Mouse (Mus musculus) midbrain, embryonic 15.5 days (tissue): ENCODE measurements around the gene Pknox1. TPM values are rescaled to one million over a fixed set of nuclear protein-coding genes. Genes with fewer than 3 reads are reported as not detected.

Experiments used
- ATAC-seq: fragments of 200-750 bp; cut with Nextera tagmentation; replicated peaks from 2 replicates; pipeline ENCODE4 v1.8.0; 2017; ENCODE audit warnings: moderate TSS enrichment
- H3K27ac ChIP-seq: fragments of 300-500 bp; sonication (generic); 2 replicates; pipeline ENCODE4 v1.5.1; 2015; ENCODE audit warnings: mild to moderate bottlenecking, inconsistent platforms
- H3K27me3 ChIP-seq: fragments of 300-500 bp; sonication (generic); replicated peaks from 2 replicates; pipeline ENCODE4 v1.6.1; 2015; ENCODE audit warnings: inconsistent platforms
- H3K36me3 ChIP-seq: fragments of 300-500 bp; sonication (generic); replicated peaks from 2 replicates; pipeline ENCODE4 v1.6.1; 2015; ENCODE audit warnings: inconsistent platforms
- H3K4me1 ChIP-seq: fragments of 300-500 bp; sonication (generic); 2 replicates; pipeline ENCODE4 v1.6.1; 2015; ENCODE audit warnings: inconsistent platforms
- H3K4me2 ChIP-seq: fragments of 300-500 bp; sonication (generic); 2 replicates; pipeline ENCODE4 v1.6.1; 2015; ENCODE audit warnings: inconsistent platforms, mild to moderate bottlenecking, moderate library complexity
- H3K4me3 ChIP-seq: fragments of 300-500 bp; sonication (generic); 2 replicates; pipeline ENCODE4 v1.5.1; 2015; ENCODE audit warnings: mild to moderate bottlenecking, inconsistent platforms
- H3K9ac ChIP-seq: fragments of 300-500 bp; sonication (generic); 2 replicates; pipeline ENCODE4 v1.6.1; 2015; ENCODE audit warnings: mild to moderate bottlenecking, inconsistent platforms
- H3K9me3 ChIP-seq: fragments of 300-500 bp; sonication (generic); 2 replicates; pipeline ENCODE4 v1.6.1; 2016; ENCODE audit warnings: inconsistent platforms
- WGBS: fragments of 180-500 bp; shearing (Covaris S2); methylation state at CpG from one replicate; pipeline ENCODE4 v1.1.7; 2015; ENCODE audit warnings: mixed read lengths; 5-methylcytosine and 5-hydroxymethylcytosine counted together
- polyA plus RNA-seq: library from polyadenylated mRNA; unstranded; fragments of >200 nt; fragmentation: Nextera tagmentation; extraction: Ambion mirVana; gene quantifications from 2 replicates; pipeline ENCODE4 v1.2.1, GENCODE M21; 2015

Pknox1 gene
- polyA plus RNA-seq, 1 experiment from 2014 or later, result 21.6 TPM

DNA sequence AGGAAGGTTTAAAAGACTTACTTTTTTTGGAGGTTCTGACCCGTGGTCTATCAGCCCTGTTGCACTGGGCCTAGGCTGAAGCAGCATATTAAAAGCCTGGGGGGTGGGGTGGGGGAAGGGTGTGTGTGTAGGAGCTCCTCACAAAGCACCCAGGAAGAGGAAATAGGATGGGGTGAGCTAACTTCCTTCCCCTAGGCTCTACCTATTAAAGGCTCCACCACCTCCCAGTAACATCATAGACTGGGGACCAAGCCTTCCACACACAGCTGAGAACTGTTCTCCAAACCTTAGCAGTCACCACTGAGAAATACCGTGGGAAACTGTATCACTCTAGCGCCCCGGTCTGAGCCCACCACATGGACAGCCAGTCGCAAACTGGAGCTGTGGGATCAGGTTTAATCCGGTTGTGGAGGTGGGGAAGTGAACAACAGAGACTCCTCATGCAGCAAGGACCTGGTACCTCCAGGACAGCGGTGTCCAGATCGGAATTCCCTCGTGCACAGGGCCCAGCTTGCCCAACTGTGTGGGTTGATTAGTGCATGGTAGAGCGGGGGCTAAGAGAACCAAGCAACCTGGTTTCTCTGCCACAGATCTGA lies 6.5 kb upstream of the Pknox1 start:
- H3K9ac ChIP-seq, result no peak overlapping the region
- no peak overlapping the region for H3K4me2 ChIP-seq
- no peak; the same call in 1 of the 2 replicates for ATAC-seq
- H3K9me3 ChIP-seq, result no peaks in the 10 kb centered on the region
- 75% methylated on average over 10 of the region's 10 CpGs for WGBS
- H3K36me3 ChIP-seq, result no peaks in the 10 kb centered on the region
- H3K4me3 ChIP-seq, result no peak overlapping the region
- peak overlapping the region; percentile 40; the same call in 1 of the 2 replicates for H3K27ac ChIP-seq
- H3K4me1 ChIP-seq, result peaks cover 10% of the 10 kb centered on the region; the same call in 1 of the 2 replicates
- no peaks in the 10 kb centered on the region for H3K27me3 ChIP-seq

DNA sequence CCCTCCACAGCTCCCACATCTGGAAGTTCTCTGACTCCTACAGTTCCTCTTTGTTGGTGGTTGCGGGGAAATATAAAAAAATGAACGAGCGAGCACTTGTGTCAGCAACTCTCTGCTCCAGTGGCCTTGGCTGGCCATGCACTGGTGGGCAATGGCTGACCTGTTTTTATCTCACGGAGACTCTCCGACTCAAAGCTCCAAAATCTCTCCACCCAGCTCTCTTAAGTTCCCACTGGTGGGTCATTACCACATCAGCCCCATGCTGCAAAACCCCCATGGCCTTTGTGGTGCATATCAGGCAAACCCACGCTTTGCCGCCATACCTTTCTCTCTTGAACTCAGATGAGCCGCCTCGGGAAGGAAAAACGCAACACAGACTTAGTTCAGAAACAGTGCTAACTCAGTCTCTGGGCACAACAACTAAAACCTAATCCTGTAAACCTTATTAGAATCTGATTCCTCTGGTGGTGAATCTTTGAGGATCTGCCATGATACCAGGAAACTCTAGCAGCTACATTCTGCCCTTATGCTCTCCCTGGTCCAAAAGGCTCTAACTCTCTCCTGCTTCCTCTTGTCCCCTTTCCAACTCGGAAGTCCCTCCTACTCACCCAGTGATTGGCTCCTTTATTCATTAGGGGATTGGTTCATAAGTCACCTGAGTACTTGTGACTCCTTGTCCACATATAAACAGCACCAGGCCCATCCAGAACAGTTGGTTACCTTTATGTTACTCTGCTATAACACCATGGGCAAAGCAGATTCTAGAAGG lies 5.3 kb upstream of the Pknox1 start:
- WGBS, result 89% methylated on average over 11 of the region's 11 CpGs
- ATAC-seq, result no peak
- H3K9me3 ChIP-seq, result no peaks in the 10 kb centered on the region

DNA sequence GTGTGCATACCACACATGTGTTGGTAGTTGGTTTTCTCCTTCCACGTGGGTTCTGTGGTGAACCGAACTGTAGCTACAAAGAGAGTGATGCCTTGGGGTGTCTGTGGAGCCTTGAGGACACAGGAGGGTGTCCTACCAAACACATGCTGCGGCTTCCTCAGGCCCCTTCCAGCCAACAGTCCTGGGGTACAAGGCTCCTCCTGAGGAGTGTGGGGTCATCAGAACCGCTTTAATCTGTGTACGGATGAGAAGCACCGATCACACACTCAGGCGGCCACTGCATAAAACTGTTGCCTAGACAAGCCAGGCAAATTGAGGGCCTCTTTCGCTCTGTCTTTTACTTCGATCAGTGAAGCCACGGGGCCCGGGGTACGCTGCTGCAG lies 911 bp upstream of the Pknox1 start:
- H3K4me1 ChIP-seq, result peaks cover 35% of the 10 kb centered on the region
- peak overlapping the region; percentile 93 for H3K27ac ChIP-seq
- H3K36me3 ChIP-seq, result no peaks in the 10 kb centered on the region
- H3K9me3 ChIP-seq, result no peaks in the 10 kb centered on the region
- 15% methylated on average over 12 of the region's 12 CpGs for whole genome bisulfite sequencing
- peak; percentile 3 for ATAC-seq
- no peaks in the 10 kb centered on the region for H3K27me3 ChIP-seq
- H3K9ac ChIP-seq, result peak overlapping the region; percentile 47
- H3K4me2 ChIP-seq, result peak overlapping the region; percentile 54
- peak overlapping the region; percentile 78 for H3K4me3 ChIP-seq

More for the DNA sequence above, 5.3 kb upstream of the Pknox1 start:
- Histone ChIP-seq H3K27ac (no peak overlapping the region), H3K4me1 (peaks cover 16% of the 10 kb centered on the region), H3K4me2 (no peak overlapping the region), H3K27me3 (no peaks in the 10 kb centered on the region), H3K4me3 (no peak overlapping the region), H3K36me3 (no peaks in the 10 kb centered on the region), H3K9ac (no peak overlapping the region)

DNA sequence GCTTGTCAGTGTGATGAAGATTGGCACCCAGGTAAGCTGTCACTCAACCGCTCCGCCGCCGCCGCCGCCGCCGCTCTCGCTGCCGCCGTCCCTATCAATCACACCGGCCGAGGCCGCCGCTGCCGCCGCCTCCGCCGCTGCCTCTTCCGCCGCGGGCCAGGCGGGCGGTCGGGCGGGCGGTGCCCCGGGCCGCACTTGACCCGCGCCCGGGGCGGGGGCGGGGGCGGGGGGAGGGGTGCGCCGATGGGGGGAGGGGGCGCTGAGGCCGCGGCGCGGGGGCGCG lies 265 bp downstream of the Pknox1 start:
- WGBS, result 0% methylated on average over 12 of the region's 44 CpGs
- ATAC-seq, result no peak

DNA sequence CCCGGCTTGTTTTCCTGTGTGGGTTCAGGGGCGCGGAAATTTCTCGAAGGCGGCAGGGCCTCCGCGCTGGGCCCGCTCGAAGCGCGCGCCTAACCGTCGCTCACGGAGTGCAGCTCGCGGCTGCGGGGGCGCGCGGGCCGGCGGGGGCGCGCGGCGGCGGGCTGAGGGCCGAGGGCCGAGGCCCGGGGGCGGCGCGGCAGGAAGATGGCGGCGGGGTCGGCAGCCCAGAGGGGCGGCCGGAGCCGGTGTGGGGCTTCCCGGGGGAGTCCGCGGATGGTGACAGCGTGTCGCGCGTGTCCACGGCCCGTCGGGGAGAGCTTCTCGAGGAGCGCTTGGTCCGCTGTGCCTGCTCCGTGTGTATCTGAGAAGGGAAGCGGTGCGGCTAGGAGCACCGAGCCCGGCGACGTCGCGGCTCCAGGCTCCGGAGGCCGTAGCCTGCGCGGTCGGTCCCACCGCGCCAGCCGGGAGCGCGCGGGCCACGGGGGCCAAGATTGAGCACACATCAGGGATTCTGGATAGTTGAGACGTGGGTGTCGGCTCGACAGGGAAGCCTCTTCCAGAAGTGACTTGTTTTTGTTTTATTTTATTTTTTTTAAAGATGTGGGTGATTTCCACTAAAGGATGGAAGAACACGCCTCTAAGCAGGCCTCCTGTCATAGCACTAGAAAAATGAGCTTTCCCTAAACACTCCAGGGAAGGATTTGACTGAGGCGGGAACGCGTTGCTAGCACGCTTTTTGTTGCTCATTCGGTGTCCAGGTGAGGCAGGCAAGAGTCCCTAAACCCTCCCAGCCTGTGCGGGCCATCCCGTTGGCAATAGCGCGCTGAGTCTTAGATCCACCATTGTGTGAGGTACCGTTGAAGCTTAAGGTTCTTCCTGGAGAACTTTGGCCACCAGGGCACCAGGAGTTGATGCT lies 865 bp downstream of the Pknox1 start:
- Histone ChIP-seq H3K4me1 (peaks cover 46% of the 10 kb centered on the region), H3K9me3 (no peaks in the 10 kb centered on the region), H3K36me3 (no peaks in the 10 kb centered on the region), H3K27me3 (no peaks in the 10 kb centered on the region), H3K27ac (peak overlapping the region; percentile 98), H3K9ac (peak overlapping the region; percentile 85), H3K4me2 (peak overlapping the region; percentile 72), H3K4me3 (peak overlapping the region; percentile 78)
- peak; percentile 59 for ATAC-seq
- WGBS, result under 1% methylated on average over 65 of the region's 88 CpGs

More for the DNA sequence above, 265 bp downstream of the Pknox1 start:
- Histone ChIP-seq H3K4me1 (peaks cover 46% of the 10 kb centered on the region), H3K27me3 (no peaks in the 10 kb centered on the region), H3K9me3 (no peaks in the 10 kb centered on the region), H3K4me2 (peak overlapping the region; percentile 72), H3K36me3 (no peaks in the 10 kb centered on the region), H3K4me3 (peak overlapping the region; percentile 78), H3K27ac (peak overlapping the region; percentile 98), H3K9ac (peak overlapping the region; percentile 85)

DNA sequence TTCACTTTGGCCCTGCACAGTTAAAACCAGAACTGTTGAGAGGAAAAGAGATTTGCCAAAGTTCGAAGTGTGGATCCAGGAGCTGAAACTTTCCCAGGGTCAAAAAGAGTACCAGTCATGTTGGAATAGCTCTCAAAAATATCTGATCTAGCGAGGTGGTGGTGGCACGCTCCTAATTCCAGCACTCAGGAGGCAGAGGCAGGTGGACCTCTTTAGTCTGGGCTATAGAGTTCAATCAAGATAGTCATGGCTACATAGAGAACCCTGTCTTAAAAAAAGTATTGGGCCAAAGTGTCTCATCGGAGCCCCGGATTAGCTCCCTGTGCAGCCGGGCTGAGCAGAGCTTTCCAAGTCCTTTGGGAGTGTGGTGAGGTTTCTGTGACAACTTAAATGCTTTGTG lies 1.7 kb downstream of the Pknox1 start:
- peaks cover 48% of the 10 kb centered on the region for H3K4me1 ChIP-seq
- H3K36me3 ChIP-seq, result no peaks in the 10 kb centered on the region
- 42% methylated on average over 6 of the region's 6 CpGs for WGBS
- H3K4me3 ChIP-seq, result peak overlapping the region; percentile 78
- no peaks in the 10 kb centered on the region for H3K27me3 ChIP-seq
- ATAC-seq, result no peak
- H3K9me3 ChIP-seq, result no peaks in the 10 kb centered on the region
- peak overlapping the region; percentile 98 for H3K27ac ChIP-seq
- peak overlapping the region; percentile 85 for H3K9ac ChIP-seq
- peak overlapping the region; percentile 72 for H3K4me2 ChIP-seq

DNA sequence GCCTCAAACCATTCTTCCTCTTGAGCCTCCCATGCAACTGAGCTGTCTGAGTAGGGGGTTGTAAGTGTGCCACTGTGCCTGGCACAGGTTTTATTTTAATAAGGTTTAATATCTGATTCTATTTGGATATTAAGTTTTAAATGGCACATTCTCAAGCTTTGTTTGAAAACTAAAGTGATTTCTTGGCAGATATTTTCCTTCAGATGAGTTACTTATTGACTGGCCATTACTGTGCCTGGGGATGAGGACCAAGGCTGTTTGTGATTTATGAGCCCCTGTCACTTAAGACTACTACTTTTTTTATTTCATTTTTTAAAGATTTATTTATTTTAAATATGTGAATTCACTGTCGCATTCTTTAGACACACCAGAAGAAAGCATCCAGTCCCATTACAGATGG lies 5.2 kb downstream of the Pknox1 start:
- ATAC-seq, result no peak
- WGBS, result 95% methylated on average over 1 of the region's 1 CpGs
- no peak overlapping the region for H3K9ac ChIP-seq
- H3K9me3 ChIP-seq, result no peaks in the 10 kb centered on the region
- H3K27ac ChIP-seq, result no peak overlapping the region
- no peak overlapping the region for H3K4me3 ChIP-seq
- no peak overlapping the region for H3K4me2 ChIP-seq
- H3K36me3 ChIP-seq, result no peaks in the 10 kb centered on the region
- peaks cover 41% of the 10 kb centered on the region for H3K4me1 ChIP-seq
- H3K27me3 ChIP-seq, result no peaks in the 10 kb centered on the region

DNA sequence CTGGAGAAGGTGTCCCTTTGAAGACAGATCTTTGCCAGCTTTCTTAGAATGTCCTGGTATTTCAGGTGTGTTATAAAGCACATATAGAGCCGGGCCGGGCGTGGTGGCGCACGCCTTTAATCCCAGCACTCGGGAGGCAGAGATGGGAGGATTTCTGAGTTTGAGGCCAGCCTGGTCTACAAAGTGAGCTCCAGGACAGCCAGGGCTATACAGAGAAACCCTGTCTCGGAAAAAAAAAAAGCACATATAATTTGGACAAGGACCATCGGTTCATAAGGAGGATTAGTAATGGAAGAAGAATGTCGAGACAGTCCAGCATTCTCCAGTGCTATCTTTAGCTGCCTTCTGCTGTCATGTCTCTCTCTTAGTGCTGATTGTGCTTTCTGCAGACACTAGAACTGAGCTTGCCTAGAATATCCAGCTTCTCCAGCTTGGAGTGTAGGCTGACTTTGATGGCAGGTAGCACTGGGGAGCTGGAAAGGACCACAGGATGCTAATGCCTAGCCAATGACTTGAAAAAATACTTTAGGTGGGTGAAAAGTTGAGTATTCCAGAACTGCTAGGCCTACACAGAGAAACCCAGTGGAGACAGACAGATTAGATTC lies 5.9 kb downstream of the Pknox1 start:
- H3K4me3 ChIP-seq, result no peak overlapping the region
- 84% methylated on average over 9 of the region's 9 CpGs for whole genome bisulfite sequencing

DNA sequence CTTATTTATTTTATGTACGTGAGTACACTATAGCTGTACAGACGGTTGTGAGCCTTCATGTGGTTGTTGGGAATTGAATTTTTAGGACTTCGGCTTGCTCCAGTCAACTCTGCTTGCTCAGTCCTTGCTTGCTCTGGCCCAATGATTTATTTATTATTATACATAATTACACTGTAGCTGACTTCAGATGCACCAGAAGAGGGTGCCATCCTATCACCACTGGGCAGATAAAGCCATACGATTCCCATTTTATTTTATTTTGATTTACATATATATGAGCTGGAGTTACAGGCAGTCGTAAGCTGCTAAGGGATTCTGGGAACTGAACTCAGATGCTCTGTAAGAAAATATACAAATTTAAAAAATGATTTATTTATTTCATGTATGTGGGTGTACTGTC lies 7.2 kb downstream of the Pknox1 start:
- H3K27me3 ChIP-seq, result no peaks in the 10 kb centered on the region
- no peak overlapping the region for H3K27ac ChIP-seq
- ATAC-seq, result no peak
- H3K4me2 ChIP-seq, result no peak overlapping the region
- H3K9ac ChIP-seq, result no peak overlapping the region
- 79% methylated on average over 5 of the region's 5 CpGs for WGBS
- H3K36me3 ChIP-seq, result no peaks in the 10 kb centered on the region
- peaks cover 31% of the 10 kb centered on the region for H3K4me1 ChIP-seq
- no peaks in the 10 kb centered on the region for H3K9me3 ChIP-seq
- H3K4me3 ChIP-seq, result no peak overlapping the region

More for the DNA sequence above, 5.9 kb downstream of the Pknox1 start:
- Histone ChIP-seq H3K27me3 (no peaks in the 10 kb centered on the region), H3K27ac (no peak overlapping the region), H3K36me3 (no peaks in the 10 kb centered on the region), H3K9ac (no peak overlapping the region), H3K4me1 (peaks cover 41% of the 10 kb centered on the region), H3K4me2 (no peak overlapping the region), H3K9me3 (no peaks in the 10 kb centered on the region)
- ATAC-seq, result no peak

DNA sequence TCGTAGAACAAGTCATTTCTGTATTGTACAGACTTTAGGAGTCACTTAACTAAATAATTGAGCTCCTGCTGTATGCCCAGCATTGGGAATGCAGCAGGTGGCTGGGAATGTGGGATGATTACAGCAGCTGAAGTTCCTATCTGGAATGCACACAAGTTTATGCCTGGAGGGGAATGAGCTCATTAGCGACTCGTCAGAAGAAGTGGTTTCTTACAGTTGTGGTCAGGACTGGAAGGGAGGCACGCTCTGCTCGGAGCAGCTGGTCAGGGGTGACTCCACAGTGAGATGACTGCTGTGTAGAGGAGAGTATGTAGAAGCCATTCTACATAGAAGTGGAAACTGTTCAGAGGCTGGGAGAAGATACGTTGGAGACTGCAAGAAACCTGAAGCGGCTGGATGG lies 10.1 kb downstream of the Pknox1 start:
- ATAC-seq, result no peak
- Histone ChIP-seq H3K27me3 (no peaks in the 10 kb centered on the region), H3K9ac (no peak overlapping the region), H3K27ac (no peak overlapping the region), H3K4me2 (no peak overlapping the region), H3K9me3 (no peaks in the 10 kb centered on the region), H3K4me3 (no peak overlapping the region), H3K36me3 (no peaks in the 10 kb centered on the region), H3K4me1 (peaks cover 3% of the 10 kb centered on the region)
- WGBS, result 89% methylated on average over 7 of the region's 7 CpGs

DNA sequence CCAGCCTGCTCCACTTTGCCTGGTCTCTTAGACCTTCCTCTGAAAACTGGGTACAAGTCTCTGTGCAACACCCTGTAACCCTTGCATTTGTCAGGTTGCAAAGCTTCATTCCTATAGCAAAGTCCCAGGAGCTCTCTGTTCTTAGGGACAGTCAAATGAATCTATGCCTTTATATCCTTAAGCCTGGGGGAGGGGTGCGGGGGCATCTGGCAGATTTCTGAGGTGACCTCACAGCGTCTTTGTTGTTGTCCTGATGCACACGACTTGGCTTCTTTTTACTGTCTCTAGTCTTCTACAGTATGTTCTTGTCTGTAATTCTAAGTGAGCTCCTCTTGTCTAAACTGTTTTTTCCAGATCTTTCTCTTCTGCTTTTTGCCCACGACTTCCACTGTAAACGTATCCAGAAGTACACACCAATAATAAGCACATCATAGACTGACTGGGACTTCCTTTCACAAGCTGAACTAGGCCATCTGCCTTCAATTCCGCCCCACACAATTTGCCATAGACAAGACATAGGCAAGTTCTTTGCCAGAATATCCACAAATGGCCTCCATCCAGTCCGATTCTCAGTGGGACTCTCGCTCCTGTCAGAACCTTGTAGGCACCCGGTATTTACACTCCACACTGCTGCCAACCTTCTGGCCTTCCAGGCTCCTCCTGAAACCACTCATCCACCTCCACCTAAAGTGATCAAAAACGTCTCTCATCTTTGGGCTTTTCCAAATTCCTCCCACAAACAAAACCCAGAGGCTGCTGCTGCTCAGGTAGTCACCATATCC lies 12.1 kb downstream of the Pknox1 start:
- WGBS, result 82% methylated on average over 10 of the region's 10 CpGs
- no peak overlapping the region for H3K27ac ChIP-seq
- no peaks in the 10 kb centered on the region for H3K36me3 ChIP-seq
- H3K4me2 ChIP-seq, result no peak overlapping the region
- no peak for ATAC-seq
- H3K9me3 ChIP-seq, result no peaks in the 10 kb centered on the region
- H3K4me3 ChIP-seq, result no peak overlapping the region
- no peak overlapping the region for H3K9ac ChIP-seq
- H3K4me1 ChIP-seq, result peaks cover 13% of the 10 kb centered on the region; the same call in 1 of the 2 replicates
- no peaks in the 10 kb centered on the region for H3K27me3 ChIP-seq
